Mouse (Mus musculus) midbrain, embryonic 12.5 days (tissue): ENCODE data around the gene Syt8. TPM values are rescaled to one million over a fixed set of nuclear protein-coding genes. Genes with fewer than 3 reads are reported as not detected.
"Not testable (repeated sequence)": the region's sequence is repeated elsewhere in the genome, so short reads cannot be mapped to it uniquely, and the experiment has no call there.

Experiments
- ATAC-seq: fragments of 200-750 bp; cut with Nextera tagmentation; 2 replicates; pipeline ENCODE4 v1.8.0; 2017; ENCODE audit warnings: low read depth, moderate TSS enrichment, moderate library complexity; ENCODE audit not compliant: low FRiP score
- H3K27ac ChIP-seq: fragments of 300-500 bp; sonication (generic); replicated peaks from 2 replicates; pipeline ENCODE4 v1.5.1; 2016; ENCODE audit warnings: mild to moderate bottlenecking
- H3K27me3 ChIP-seq: fragments of 300-500 bp; sonication (generic); 2 replicates; pipeline ENCODE4 v1.6.1; 2016; ENCODE audit warnings: mild to moderate bottlenecking
- H3K36me3 ChIP-seq: fragments of 300-500 bp; sonication (generic); 2 replicates; pipeline ENCODE4 v1.6.1; 2016
- H3K4me1 ChIP-seq: fragments of 300-500 bp; sonication (generic); 2 replicates; pipeline ENCODE4 v1.6.1; 2016
- H3K4me2 ChIP-seq: fragments of 300-500 bp; sonication (generic); replicated peaks from 2 replicates; pipeline ENCODE4 v1.6.1; 2016; ENCODE audit warnings: mild to moderate bottlenecking, moderate library complexity
- H3K4me3 ChIP-seq: fragments of 300-500 bp; sonication (generic); 2 replicates; pipeline ENCODE4 v1.5.1; 2016; ENCODE audit warnings: mild to moderate bottlenecking
- H3K9ac ChIP-seq: fragments of 300-500 bp; sonication (generic); replicated peaks from 2 replicates; pipeline ENCODE4 v1.6.1; 2016; ENCODE audit warnings: mild to moderate bottlenecking, moderate library complexity
- H3K9me3 ChIP-seq: fragments of 300-500 bp; sonication (generic); 2 replicates; pipeline ENCODE4 v1.6.1; 2016; ENCODE audit warnings: mild to moderate bottlenecking
- WGBS: fragments of 180-500 bp; shearing (Covaris S2); methylation state at CpG from one replicate; pipeline ENCODE4 v1.1.7; 2016; 5-methylcytosine and 5-hydroxymethylcytosine counted together
- polyA plus RNA-seq: library from polyadenylated mRNA; unstranded; fragments of >200 nt; fragmentation: Nextera tagmentation; extraction: Ambion mirVana; gene quantifications from 2 replicates; pipeline ENCODE4 v1.2.1, GENCODE M21; 2016

Gene Syt8
- polyA plus RNA-seq, 1 experiment from 2014 or later, result 0.56 TPM

DNA sequence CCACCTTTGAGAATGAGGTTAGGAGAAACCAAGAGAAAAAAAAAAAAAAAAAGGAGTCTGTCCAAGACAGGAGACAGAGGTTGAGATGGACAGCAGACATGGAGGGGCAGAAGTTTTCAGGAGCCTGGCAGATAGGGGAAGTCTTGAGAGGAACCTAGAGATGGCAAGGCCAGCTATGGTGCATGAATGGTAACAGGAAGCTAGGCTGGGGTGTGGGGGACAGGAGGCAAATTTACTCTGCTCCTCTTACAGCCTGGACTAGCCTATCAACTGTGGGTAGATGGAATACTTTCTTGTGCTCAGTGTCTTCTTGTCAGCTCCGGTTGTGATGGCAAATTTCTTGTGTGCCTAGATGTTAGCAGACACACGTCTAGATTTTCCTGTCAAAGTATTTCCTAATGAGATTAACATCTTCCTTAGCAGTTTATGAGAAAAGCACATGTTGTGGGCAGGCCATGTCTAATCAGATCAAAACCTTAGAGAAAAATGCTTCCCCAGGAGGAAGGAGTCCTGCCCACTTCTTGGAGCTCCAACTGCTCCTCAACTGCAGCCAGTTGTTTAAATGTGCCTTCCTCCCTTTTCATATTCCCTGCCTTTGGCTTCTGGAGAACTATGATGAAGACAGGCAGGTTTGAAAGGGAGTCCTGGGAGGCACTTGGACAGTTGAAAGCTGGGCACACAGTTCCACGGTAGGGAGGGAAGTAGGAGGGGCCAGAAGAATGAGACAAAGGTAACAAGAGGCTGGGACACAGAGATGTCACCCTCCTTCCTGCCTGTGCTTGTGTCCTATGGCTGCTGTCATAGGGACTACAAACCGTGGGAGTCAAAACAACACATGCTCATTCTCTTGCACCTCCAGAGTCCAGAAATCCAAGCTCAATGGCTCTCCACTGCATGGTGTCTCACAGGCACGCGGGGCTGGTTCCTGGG, 40.1 kb upstream of the Syt8 start:
- H3K27ac ChIP-seq, result no peak overlapping the region
- 65% methylated on average over 6 of the region's 6 CpGs for WGBS
- no peak for ATAC-seq
- no peaks in the 10 kb centered on the region for H3K4me1 ChIP-seq
- no peak overlapping the region for H3K9ac ChIP-seq
- peaks cover 12% of the 10 kb centered on the region for H3K27me3 ChIP-seq
- no peak overlapping the region for H3K4me3 ChIP-seq
- no peak overlapping the region for H3K4me2 ChIP-seq
- no peaks in the 10 kb centered on the region for H3K9me3 ChIP-seq
- H3K36me3 ChIP-seq, result no peaks in the 10 kb centered on the region

DNA sequence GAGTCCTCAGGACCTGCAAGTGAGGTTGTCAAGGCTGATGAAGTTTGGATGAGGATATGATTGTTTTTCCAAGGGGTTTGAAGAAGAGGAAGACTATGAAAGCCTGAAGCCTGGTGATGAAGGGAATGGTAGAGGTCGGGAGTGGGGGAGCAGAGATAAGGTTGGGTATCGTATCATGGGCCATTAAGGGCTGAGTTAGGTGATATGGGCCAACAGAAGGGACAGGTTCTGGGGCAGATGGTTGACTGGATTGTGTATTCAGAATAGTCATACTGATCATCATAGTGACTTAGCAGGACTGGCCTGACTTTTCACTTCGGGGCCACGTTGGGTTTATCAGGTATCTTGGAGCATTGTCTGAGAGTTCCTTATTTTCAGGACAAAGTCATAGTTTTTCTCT, 39.2 kb upstream of the Syt8 start:
- no peak overlapping the region for H3K4me2 ChIP-seq
- no peaks in the 10 kb centered on the region for H3K9me3 ChIP-seq
- H3K36me3 ChIP-seq, result no peaks in the 10 kb centered on the region
- WGBS, result 88% methylated on average over 4 of the region's 4 CpGs
- no peak overlapping the region for H3K4me3 ChIP-seq
- H3K27me3 ChIP-seq, result peaks cover 4% of the 10 kb centered on the region
- peaks cover 3% of the 10 kb centered on the region for H3K4me1 ChIP-seq
- no peak overlapping the region for H3K27ac ChIP-seq
- no peak overlapping the region for H3K9ac ChIP-seq
- no peak for ATAC-seq

DNA sequence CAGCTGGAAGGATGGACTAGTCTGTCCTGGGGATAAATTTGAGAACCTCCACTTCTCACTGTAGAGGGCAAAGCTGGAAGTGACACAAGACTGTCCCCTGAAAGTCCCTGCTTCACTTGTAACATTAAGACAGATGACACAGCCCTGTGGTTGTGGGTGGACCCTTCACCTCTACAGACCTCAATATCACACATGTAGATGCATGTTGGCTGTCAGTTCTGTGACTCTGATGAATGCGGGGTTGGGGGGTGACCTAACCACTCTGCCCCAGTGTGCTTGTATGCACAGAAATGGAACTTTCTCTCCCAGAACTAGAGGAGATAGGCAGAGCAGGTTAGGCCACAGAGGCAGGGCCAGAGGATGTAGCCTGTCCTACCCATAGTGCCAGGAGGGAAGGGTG, 38.0 kb upstream of the Syt8 start:
- Histone ChIP-seq H3K4me1 (peaks cover 10% of the 10 kb centered on the region), H3K9me3 (no peaks in the 10 kb centered on the region), H3K27ac (no peak overlapping the region), H3K4me3 (no peak overlapping the region), H3K36me3 (no peaks in the 10 kb centered on the region), H3K4me2 (no peak overlapping the region), H3K27me3 (peaks cover 4% of the 10 kb centered on the region), H3K9ac (no peak overlapping the region)
- 91% methylated on average over 1 of the region's 1 CpGs for WGBS
- ATAC-seq, result no peak

DNA sequence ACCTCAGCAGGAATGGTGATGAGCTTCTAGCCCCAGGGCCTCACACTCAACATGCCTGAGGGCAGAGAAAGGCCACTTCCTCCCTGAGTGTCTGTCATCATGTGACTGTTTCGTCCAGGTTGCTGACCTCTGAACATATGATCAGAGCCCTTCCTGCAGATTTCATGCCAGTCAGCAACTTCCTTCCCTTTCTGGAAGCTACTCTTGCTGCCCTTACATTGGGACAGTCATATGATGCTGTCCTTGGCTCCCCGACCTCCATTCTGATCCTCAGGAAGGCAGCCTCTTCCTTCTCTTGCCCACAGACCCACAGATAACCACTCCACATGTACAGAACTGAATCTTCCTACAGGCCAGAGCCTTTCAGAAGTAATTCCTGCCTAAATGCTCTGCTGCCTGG, 36.6 kb upstream of the Syt8 start:
- H3K4me2 ChIP-seq, result no peak overlapping the region
- peaks cover 4% of the 10 kb centered on the region for H3K27me3 ChIP-seq
- no peak for ATAC-seq
- peaks cover 10% of the 10 kb centered on the region for H3K4me1 ChIP-seq
- H3K4me3 ChIP-seq, result no peak overlapping the region
- no peaks in the 10 kb centered on the region for H3K9me3 ChIP-seq
- 68% methylated on average over 2 of the region's 2 CpGs for whole genome bisulfite sequencing
- no peak overlapping the region for H3K9ac ChIP-seq
- H3K27ac ChIP-seq, result no peak overlapping the region
- H3K36me3 ChIP-seq, result no peaks in the 10 kb centered on the region

DNA sequence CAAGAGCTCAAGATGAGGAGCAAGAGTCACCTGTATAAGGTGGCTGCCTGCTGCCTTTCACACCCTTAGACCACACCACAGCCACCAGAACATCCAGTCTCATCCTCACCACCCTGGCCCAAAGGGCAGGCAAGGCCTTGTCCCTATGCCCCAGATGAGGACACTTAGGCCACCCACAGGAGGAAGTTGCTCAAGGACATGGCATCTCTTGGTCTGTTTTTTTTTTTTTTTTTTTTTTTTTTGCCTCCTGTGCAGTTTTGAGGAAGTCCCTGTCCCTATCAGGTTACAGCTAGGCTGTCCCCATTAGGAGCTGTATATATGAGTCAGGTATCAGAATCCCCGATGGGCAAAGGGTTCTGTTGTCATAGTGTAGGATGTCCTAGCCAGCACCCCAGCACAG, 35.4 kb upstream of the Syt8 start:
- Histone ChIP-seq H3K4me3 (no peak overlapping the region), H3K27me3 (peaks cover 4% of the 10 kb centered on the region; the same call in 1 of the 2 replicates)
- 90% methylated on average over 1 of the region's 1 CpGs for WGBS

DNA sequence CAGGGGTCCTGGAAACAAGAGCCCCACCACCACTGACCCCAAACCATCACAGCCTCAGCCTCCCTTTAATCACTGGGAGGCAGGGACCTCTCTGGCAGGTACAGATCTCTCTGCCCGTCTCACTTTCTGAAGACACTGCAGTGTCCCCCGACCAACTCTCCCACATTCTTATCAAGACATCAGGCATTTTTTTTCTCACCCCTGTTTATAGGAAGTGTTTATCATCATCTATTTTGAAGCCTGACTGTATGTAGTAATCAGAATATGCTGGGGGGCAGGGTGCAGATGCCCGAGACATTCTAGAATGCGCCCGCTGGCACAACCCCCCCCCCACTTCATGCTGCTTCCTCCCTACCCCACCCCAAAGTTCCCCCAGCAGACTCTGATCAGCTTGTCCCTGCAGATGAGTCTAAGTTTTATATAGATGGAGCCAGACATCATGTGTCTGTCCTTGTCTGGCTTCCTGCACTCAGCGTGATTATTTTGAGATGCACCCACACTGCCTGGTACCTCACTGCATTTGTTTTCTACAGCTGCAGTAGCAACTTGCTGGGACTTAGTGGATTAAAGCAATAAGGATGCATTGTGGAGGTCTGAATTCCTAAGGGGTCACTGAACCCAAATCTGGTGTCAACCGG, 34.4 kb upstream of the Syt8 start:
- WGBS, result 48% methylated on average over 7 of the region's 7 CpGs
- peaks cover 4% of the 10 kb centered on the region; the same call in 1 of the 2 replicates for H3K27me3 ChIP-seq
- H3K4me1 ChIP-seq, result peaks cover 10% of the 10 kb centered on the region
- ATAC-seq, result no peak
- no peak overlapping the region for H3K4me3 ChIP-seq
- H3K36me3 ChIP-seq, result no peaks in the 10 kb centered on the region
- H3K9ac ChIP-seq, result no peak overlapping the region
- H3K27ac ChIP-seq, result no peak overlapping the region
- H3K9me3 ChIP-seq, result no peaks in the 10 kb centered on the region
- no peak overlapping the region for H3K4me2 ChIP-seq

More for the DNA sequence above, 35.4 kb upstream of the Syt8 start:
- no peaks in the 10 kb centered on the region for H3K36me3 ChIP-seq
- ATAC-seq, result no peak
- no peak overlapping the region for H3K4me2 ChIP-seq
- H3K27ac ChIP-seq, result no peak overlapping the region
- H3K4me1 ChIP-seq, result peaks cover 10% of the 10 kb centered on the region
- no peak overlapping the region for H3K9ac ChIP-seq
- H3K9me3 ChIP-seq, result no peaks in the 10 kb centered on the region

DNA sequence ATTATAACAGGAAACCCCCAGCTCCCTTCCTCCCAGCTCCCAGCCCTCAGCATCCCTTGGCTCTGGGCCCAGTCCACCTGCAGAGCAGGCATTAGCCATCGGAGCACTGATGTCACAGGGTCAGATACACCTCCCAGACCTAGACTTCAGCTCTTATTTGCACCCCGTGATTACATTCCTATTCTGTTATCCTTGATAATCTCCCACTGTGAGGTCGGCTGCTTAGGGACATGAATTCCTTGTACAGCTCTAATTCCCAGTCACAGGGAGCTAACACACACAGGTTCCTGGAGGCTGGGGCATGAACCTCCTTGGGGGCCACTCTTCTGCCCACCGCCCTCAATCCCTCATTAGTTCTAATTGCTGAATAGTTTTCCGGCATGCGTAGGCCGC, 33.9 kb upstream of the Syt8 start:
- Histone ChIP-seq H3K9me3 (no peaks in the 10 kb centered on the region), H3K4me1 (peaks cover 10% of the 10 kb centered on the region), H3K36me3 (no peaks in the 10 kb centered on the region), H3K27ac (no peak overlapping the region), H3K4me3 (no peak overlapping the region), H3K27me3 (peaks cover 4% of the 10 kb centered on the region; the same call in 1 of the 2 replicates), H3K9ac (no peak overlapping the region), H3K4me2 (no peak overlapping the region)
- WGBS, result 18% methylated on average over 7 of the region's 7 CpGs
- ATAC-seq, result no peak

DNA sequence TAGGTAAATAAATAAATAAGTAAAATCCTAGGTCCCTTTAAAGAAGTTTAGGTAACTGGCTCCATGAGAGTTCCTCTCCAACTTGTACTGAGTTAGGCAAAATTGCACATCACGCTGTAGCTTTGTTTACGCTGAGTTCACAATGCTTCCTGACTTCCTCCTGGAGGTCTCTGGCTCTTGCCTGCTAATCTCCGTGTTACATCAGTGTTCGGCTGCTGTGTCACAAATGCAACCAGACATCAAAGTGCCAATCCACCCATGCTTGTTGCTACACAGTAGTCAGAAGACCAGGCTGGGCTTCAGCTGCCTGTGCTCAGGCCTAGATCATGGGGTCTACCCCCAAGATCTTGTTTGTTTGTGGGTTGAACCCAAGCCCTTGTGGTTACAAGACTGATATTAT, 31.1 kb upstream of the Syt8 start:
- 83% methylated on average over 4 of the region's 4 CpGs for WGBS
- no peak overlapping the region for H3K9ac ChIP-seq
- H3K27me3 ChIP-seq, result no peaks in the 10 kb centered on the region
- H3K9me3 ChIP-seq, result no peaks in the 10 kb centered on the region
- no peak overlapping the region for H3K4me2 ChIP-seq
- H3K27ac ChIP-seq, result no peak overlapping the region
- H3K36me3 ChIP-seq, result no peaks in the 10 kb centered on the region
- peaks cover 10% of the 10 kb centered on the region for H3K4me1 ChIP-seq
- ATAC-seq, result no peak
- H3K4me3 ChIP-seq, result no peak overlapping the region

DNA sequence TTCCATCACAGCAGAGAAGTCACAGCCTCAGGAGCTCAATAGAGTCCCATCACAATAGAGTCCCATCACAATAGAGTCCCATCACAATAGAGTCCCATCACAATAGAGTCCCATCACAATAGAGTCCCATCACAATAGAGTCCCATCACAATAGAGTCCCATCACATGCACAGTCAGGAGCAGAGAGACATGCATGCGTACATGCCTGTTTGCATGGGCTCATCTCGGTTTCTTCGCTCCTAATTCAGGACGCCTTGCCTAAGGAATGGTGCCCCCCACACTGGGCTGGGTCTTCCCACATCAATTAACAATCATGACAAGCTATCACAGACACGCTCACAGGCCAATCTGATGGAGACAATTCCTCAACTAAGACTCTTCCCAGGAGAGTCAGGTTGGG, 29.5 kb upstream of the Syt8 start:
- H3K9ac ChIP-seq, H3K4me3 ChIP-seq, H3K9me3 ChIP-seq, H3K27me3 ChIP-seq, H3K27ac ChIP-seq, ATAC-seq, H3K4me2 ChIP-seq, H3K36me3 ChIP-seq: not testable (repeated sequence)
- 96% methylated on average over 5 of the region's 5 CpGs for WGBS
- H3K4me1 ChIP-seq, result peaks cover 10% of the 10 kb centered on the region

DNA sequence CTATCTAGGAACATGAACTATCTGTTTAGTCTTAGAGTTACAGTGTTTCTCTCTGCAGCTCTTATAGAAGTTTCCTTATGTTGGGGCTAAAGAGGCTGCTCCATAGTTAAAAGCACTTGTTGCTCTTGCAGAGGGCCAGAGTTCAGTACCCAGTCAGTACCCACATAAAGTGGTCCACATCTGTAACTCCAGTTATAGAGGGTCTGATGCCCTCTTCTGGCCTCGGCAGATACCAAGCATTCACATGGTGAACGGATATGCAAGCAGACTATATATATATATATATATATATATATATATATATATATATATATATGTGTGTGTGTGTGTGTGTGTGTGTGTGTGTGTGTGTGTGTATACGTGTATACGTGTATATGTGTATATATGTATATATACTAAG, 26.7 kb upstream of the Syt8 start:
- H3K4me3 ChIP-seq, result no peak overlapping the region
- WGBS, result 81% methylated on average over 4 of the region's 4 CpGs

DNA sequence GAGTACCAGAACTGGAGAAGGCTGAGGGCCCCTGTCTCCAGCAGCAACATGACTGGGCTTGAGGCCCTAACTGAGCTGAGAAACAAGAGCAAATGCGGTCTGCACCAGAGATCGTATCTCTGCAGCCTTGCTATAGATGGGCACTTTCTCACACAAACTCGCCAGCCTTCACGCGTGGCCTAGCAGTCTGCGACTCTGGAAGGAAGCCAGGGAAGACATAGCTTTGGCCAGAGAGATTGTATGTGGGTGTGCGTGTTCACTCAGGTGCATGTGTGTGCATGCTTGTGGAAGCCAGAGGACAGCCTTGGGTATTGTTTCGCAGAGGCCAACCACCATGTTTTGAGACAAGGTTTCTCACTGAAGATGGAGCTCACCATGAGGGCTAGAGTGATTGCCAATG, 26.0 kb upstream of the Syt8 start:
- ATAC-seq, result no peak
- WGBS, result 90% methylated on average over 8 of the region's 8 CpGs

More for the DNA sequence above, 26.7 kb upstream of the Syt8 start:
- ATAC-seq, result no peak
- no peak overlapping the region for H3K4me2 ChIP-seq
- no peaks in the 10 kb centered on the region for H3K4me1 ChIP-seq
- H3K27ac ChIP-seq, result no peak overlapping the region
- no peaks in the 10 kb centered on the region for H3K27me3 ChIP-seq
- no peak overlapping the region for H3K9ac ChIP-seq
- H3K9me3 ChIP-seq, result no peaks in the 10 kb centered on the region
- H3K36me3 ChIP-seq, result no peaks in the 10 kb centered on the region

DNA sequence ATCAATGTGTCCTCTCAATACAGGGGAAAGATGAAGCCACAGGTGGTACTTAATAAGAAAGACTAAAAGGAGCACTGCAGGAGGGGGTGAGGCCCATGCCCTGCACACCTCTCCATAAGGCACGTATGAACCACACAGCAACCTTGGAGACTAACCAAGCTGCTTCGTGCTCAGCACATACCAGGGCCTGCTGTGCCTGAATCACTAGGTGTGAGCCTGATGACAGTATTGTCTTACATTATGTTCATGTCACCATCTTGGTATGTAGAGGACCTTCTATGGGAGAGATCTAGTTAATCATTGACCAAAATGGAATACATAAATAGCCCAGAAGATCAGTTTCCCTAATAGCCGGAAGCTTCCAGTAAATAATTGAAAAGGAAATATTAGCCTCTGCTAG, 25.0 kb upstream of the Syt8 start:
- 75% methylated on average over 3 of the region's 3 CpGs for WGBS
- Histone ChIP-seq H3K4me2 (no peak overlapping the region), H3K27ac (no peak overlapping the region), H3K4me3 (no peak overlapping the region), H3K36me3 (no peaks in the 10 kb centered on the region), H3K27me3 (no peaks in the 10 kb centered on the region), H3K9ac (no peak overlapping the region), H3K4me1 (no peaks in the 10 kb centered on the region), H3K9me3 (no peaks in the 10 kb centered on the region)
- ATAC-seq, result no peak

More for the DNA sequence above, 26.0 kb upstream of the Syt8 start:
- no peaks in the 10 kb centered on the region for H3K9me3 ChIP-seq
- no peak overlapping the region for H3K27ac ChIP-seq
- no peak overlapping the region for H3K9ac ChIP-seq
- no peaks in the 10 kb centered on the region for H3K27me3 ChIP-seq
- H3K36me3 ChIP-seq, result no peaks in the 10 kb centered on the region
- no peaks in the 10 kb centered on the region for H3K4me1 ChIP-seq
- no peak overlapping the region for H3K4me3 ChIP-seq
- no peak overlapping the region for H3K4me2 ChIP-seq
